Mouse (Mus musculus) urinary bladder, adult 2 months (tissue): ENCODE results near the gene Olfr835. TPM values are rescaled to one million over a fixed set of nuclear protein-coding genes. Genes with fewer than 3 reads are reported as not detected.

Source experiments
- DNase-seq: peaks from one replicate; pipeline ENCODE4 v3.0.0; 2022; ENCODE audit warnings: low spot score
- polyA plus RNA-seq: library from polyadenylated mRNA; depleted of rRNA; stranded (reverse); fragments of >200 nt; gene quantifications from 2 replicates; pipeline ENCODE4 v1.2.3, GENCODE M21; 2012; rRNA removed

The Olfr835 gene
- not detected in 2 replicates for polyA plus RNA-seq

DNA sequence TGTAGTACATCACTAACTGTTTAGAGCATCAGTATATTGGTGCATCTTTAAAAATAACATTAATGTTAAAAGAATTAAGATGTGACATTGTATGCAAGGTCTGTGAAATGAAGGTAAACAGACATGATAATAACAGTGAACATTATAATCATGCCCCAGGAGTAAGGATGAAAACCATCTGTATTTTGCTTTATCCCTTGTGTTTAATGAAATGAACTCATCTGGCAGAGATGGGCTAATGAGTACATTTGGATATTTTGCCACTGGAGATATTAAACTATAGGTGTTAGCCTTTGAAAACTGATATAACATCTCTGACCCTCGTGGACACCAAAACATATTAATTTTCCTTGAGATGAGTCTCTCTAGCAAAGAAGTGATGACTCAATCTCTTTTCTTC lies at the start of gene Olfr835:
TSS of gene Olfr835 (plus strand) at position 301 of the 400 bp plus-strand sequence.
- DNase-seq: no peak

DNA sequence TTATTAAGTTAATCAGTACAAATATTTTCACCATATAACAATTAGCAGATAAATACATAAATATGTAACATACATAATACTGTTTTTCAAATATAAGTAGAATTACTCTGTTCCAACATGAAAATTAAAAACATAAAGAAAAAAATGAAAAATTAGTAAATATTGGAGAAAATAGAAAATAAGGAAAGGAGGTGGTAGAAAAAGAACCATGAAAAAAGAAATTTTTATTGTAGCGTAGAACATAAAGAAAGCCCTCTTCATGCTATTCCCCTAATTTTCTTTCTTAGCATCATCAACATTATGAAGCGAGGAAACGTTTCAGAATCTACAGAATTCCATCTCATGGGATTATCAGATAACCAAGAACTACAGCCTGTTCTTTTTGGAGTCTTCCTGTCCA lies 44.8 kb upstream of the Olfr835 start, which contains the start of gene Olfr834:
TSS of gene Olfr834 (plus strand) at position 301 of the 400 bp plus-strand sequence.
- no peak for DNase-seq

DNA sequence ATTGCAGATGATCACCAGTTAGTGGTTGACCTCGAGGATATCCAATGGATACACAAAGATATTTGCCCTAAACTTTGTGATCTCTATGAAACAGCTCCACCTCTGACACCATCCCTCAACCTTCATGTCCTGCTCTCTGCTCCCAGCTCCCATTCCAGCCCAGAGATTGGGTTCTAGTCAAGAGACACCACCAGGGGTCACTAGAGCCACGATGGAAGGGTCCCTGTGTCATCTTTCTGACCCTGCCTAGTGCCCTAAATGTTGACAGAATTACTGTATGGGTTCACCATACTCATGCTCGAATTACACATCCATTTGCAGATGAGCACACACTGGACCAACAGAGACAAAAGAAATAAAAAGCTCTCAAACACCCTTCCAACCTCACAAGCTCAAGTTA lies 52.5 kb downstream of the Olfr835 start:
- DNase-seq: no peak

Other genes with a start within 250 kb of the Olfr835 start
- gene Olfr828, start 213.2 kb upstream of the Olfr835 start, polyA plus RNA-seq: not detected in 2 replicates
- gene Olfr829, start 177.8 kb upstream of the Olfr835 start, polyA plus RNA-seq: not detected in 2 replicates
- not detected in 2 replicates for gene Olfr830, start 158.0 kb upstream of the Olfr835 start, polyA plus RNA-seq
- not detected in 2 replicates for gene Olfr832, start 95.6 kb upstream of the Olfr835 start, polyA plus RNA-seq
- not detected in 2 replicates for gene Olfr834, start 44.7 kb upstream of the Olfr835 start, polyA plus RNA-seq
- gene Olfr836, start 87.6 kb downstream of the Olfr835 start, polyA plus RNA-seq: not detected in 2 replicates
- gene Olfr837, start 103.6 kb downstream of the Olfr835 start, polyA plus RNA-seq: not detected in 2 replicates
- not detected in 2 replicates for gene Olfr839-ps1, start 144.6 kb downstream of the Olfr835 start, polyA plus RNA-seq
- gene Olfr843, start 219.3 kb downstream of the Olfr835 start, polyA plus RNA-seq: not detected in 2 replicates